Mouse (Mus musculus) heart, embryonic 14.5 days (tissue): ENCODE data around the gene Phldb2. TPM values are rescaled to one million over a fixed set of nuclear protein-coding genes. Genes with fewer than 3 reads are reported as not detected.

Experiments used
- ATAC-seq: fragments of 200-750 bp; cut with Nextera tagmentation; 2 replicates; pipeline ENCODE4 v1.8.0; 2017; ENCODE audit warnings: low read depth, moderate TSS enrichment; ENCODE audit not compliant: insufficient number of reproducible peaks, insufficient read depth, low FRiP score
- H3K27ac ChIP-seq, 2 experiments: fragments of 200-500 bp in 1 of 2; fragments of 300-500 bp in 1 of 2; sonication (generic) in 1 of 2; replicated peaks in 1 of 2; 2 replicates each; pipeline ENCODE4 v1.5.1; 2012 to 2014; ENCODE audit warnings: low read depth in 2 of 2, low read length in 2 of 2, control low read depth in 1 of 2, mild to moderate bottlenecking in 1 of 2, mixed read lengths in 1 of 2; ENCODE audit not compliant: control insufficient read depth in 1 of 2, insufficient read depth in 1 of 2
- H3K27me3 ChIP-seq: fragments of 300-500 bp; sonication (generic); 2 replicates; pipeline ENCODE4 v1.6.1; 2014; ENCODE audit warnings: mild to moderate bottlenecking, low read length, control low read depth; ENCODE audit not compliant: control insufficient read depth, insufficient read depth
- H3K36me3 ChIP-seq: fragments of 300-500 bp; sonication (generic); 2 replicates; pipeline ENCODE4 v1.6.1; 2014; ENCODE audit warnings: mild to moderate bottlenecking, control low read depth, low read length, mixed read lengths; ENCODE audit not compliant: control insufficient read depth, insufficient read depth
- H3K4me1 ChIP-seq, 2 experiments: fragments of 200-500 bp in 1 of 2; fragments of 300-500 bp in 1 of 2; sonication (generic) in 1 of 2; 2 replicates each; pipeline ENCODE4 v1.6.1; 2012 to 2014; ENCODE audit warnings: low read length in 2 of 2, control low read depth in 1 of 2, mixed read lengths in 1 of 2; ENCODE audit not compliant: control insufficient read depth in 2 of 2, insufficient read depth in 2 of 2
- H3K4me2 ChIP-seq: fragments of 300-500 bp; sonication (generic); 2 replicates; pipeline ENCODE4 v1.6.1; 2014; ENCODE audit warnings: mild to moderate bottlenecking, low read length
- H3K4me3 ChIP-seq, 2 experiments: fragments of 200-500 bp in 1 of 2; fragments of 300-500 bp in 1 of 2; sonication (generic) in 1 of 2; 2 replicates each; pipeline ENCODE4 v1.5.1; 2012 to 2014; ENCODE audit warnings: low read length in 2 of 2, mild to moderate bottlenecking in 2 of 2, control low read depth in 1 of 2, low read depth in 1 of 2, moderate library complexity in 1 of 2; ENCODE audit not compliant: control insufficient read depth in 1 of 2, insufficient read depth in 1 of 2
- H3K9ac ChIP-seq: fragments of 300-500 bp; sonication (generic); 2 replicates; pipeline ENCODE4 v1.6.1; 2014; ENCODE audit warnings: mild to moderate bottlenecking, low read length
- H3K9me3 ChIP-seq: fragments of 300-500 bp; sonication (generic); 2 replicates; pipeline ENCODE4 v1.6.1; 2016; ENCODE audit warnings: low read length, control low read depth; ENCODE audit not compliant: control insufficient read depth
- WGBS: fragments of 180-500 bp; shearing (Covaris S2); extraction: QIAGEN DNeasy Blood & Tissue Kit; methylation state at CpG from one replicate; pipeline ENCODE4 v1.1.7; 2014; 5-methylcytosine and 5-hydroxymethylcytosine counted together
- polyA plus RNA-seq: library from polyadenylated mRNA; unstranded; fragments of >200 nt; fragmentation: Nextera tagmentation; extraction: Ambion mirVana; gene quantifications from 2 replicates; pipeline ENCODE4 v1.2.1, GENCODE M21; 2014

The Phldb2 gene
- polyA plus RNA-seq, 1 experiment from 2014 or later: 42.9 TPM

DNA sequence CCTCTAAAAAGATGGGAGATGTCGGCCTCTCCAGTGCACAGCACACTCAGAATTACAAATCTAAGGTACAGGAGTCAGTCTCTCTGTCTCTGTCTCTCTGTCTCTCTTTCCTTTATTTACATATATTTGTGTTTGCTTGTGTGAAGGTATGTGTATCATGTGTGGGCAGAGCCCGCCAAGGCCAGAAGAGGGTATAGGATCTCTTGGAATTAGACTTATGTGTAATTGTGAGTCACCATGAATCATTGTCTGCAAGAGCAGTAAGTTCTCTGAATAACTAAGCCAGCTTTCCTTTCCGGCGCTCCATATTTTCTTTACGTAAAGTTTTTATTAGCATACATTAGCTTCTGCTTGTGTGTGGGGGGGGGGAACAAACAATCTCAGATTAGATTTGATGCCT lies 7.7 kb downstream of the Phldb2 start:
- no peaks in the 10 kb centered on the region; a peak in 1 of 4 replicates for H3K4me1 ChIP-seq
- no peak for ATAC-seq
- no peak overlapping the region for H3K27ac ChIP-seq
- H3K27me3 ChIP-seq: no peaks in the 10 kb centered on the region
- H3K4me3 ChIP-seq: no peak overlapping the region
- H3K9me3 ChIP-seq: no peaks in the 10 kb centered on the region
- no peaks in the 10 kb centered on the region for H3K36me3 ChIP-seq
- no peak overlapping the region for H3K9ac ChIP-seq
- H3K4me2 ChIP-seq: no peak overlapping the region
- WGBS: 83% methylated on average over 5 of the region's 5 CpGs

DNA sequence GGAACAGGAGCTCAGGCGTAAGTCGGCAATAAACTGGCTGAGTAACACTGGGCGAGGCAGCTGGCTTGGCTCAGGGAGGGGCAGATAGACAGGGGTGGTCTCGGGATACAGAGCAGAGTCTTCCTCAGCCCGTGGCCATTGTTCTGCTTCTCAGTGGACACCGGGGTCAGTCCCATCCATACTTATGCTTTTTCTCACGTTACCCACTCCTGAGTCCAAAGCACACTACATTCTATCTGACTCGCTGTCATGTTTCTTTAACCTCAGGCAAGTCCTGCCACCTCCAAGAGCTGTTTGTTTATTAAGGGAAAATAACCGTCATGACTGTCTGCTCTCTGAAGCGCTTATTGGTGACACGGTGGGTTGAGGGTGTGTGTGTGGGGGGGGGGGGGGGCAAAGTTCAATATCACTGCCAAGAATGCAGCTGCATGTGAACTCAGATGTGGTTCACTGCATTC lies 8.2 kb downstream of the Phldb2 start:
- Histone ChIP-seq H3K27me3 (no peaks in the 10 kb centered on the region), H3K9ac (no peak overlapping the region), H3K9me3 (no peaks in the 10 kb centered on the region), H3K4me2 (no peak overlapping the region), H3K36me3 (no peaks in the 10 kb centered on the region), H3K27ac (no peak overlapping the region), H3K4me1 (no peaks in the 10 kb centered on the region; a peak in 1 of 4 replicates), H3K4me3 (no peak overlapping the region)
- no peak for ATAC-seq
- WGBS: 58% methylated on average over 11 of the region's 11 CpGs

DNA sequence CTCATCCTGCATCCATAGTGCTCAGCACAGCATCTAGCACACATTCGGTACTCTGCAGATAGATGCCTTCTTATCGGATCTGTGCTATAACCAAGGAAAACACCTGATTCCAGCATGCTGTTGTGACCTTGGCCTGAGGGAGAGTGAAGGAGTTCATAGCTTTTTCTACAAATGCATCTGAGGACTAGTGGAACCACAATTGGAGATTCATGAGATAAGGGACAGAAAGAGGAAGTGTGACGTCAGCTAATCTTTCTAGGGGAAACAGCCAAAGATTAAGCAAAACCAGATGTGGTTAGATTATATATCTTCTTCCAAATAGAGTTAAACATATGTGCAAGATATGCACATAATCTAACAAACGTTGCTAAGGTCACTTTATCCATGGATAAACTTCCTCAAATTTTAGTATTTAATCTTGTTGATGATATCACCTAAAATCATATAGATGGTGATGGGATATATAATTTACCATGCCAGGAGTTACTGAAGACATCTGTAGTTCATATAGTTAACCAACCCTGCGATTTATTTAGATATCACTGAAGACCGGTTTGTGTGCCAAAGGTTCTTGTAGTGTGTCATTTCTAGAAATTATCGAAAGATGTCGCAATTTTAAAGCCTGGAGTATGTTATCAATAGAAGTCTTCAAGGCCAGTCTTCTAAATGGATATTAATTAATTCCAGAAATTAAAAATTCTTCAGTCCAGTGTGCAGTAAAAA lies 11.1 kb downstream of the Phldb2 start:
- H3K4me2 ChIP-seq: no peak overlapping the region
- no peak for ATAC-seq

DNA sequence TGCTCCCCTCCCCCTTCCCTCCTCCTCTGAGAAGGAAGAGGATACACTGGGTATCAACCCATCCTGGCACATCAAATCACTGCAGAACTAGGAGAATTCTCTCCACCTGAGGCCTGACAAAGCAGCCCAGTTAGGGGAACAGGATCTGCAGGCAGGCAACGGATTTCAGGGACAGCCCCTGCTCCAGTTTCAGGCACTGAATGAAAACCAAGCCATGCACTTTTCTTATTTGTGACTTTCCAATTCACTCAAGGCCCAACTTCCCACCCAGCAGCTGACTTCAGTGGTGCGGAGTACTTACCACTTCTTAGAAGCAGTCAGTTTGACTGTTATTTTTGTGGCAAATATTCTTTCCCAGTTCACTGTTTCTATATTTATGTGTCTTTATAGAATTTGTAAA lies 12.7 kb downstream of the Phldb2 start:
- no peaks in the 10 kb centered on the region for H3K36me3 ChIP-seq
- no peaks in the 10 kb centered on the region for H3K27me3 ChIP-seq
- H3K9me3 ChIP-seq: peaks cover 6% of the 10 kb centered on the region
- ATAC-seq: no peak
- 82% methylated on average over 2 of the region's 2 CpGs for WGBS
- H3K4me3 ChIP-seq: no peak overlapping the region
- no peak overlapping the region for H3K27ac ChIP-seq
- no peaks in the 10 kb centered on the region; a peak in 1 of 4 replicates for H3K4me1 ChIP-seq
- H3K9ac ChIP-seq: no peak overlapping the region
- no peak overlapping the region for H3K4me2 ChIP-seq

More for the DNA sequence above, 11.1 kb downstream of the Phldb2 start:
- Histone ChIP-seq H3K9ac (no peak overlapping the region), H3K36me3 (no peaks in the 10 kb centered on the region), H3K4me3 (no peak overlapping the region), H3K27me3 (no peaks in the 10 kb centered on the region), H3K27ac (no peak overlapping the region), H3K9me3 (peaks cover 6% of the 10 kb centered on the region), H3K4me1 (no peaks in the 10 kb centered on the region; a peak in 1 of 4 replicates)
- 73% methylated on average over 8 of the region's 8 CpGs for WGBS

DNA sequence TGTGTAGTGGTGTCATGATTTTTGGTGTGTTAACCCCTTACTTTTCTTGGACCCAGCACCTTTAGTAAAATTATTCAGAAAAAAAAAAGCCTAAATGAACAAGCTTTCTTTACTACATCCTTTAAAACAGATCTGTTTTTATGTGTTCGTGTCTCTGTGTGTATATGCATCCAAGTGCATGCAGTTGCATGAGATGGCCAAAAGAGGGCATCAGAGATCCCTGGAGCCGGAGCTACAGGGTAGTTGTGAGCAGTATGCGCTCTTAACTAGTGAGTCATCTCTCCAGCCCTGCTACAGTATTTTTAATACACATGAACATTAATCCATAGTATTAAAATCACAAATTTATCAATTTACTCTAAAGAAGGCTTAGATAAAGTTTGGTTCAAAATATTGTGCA lies 14.0 kb downstream of the Phldb2 start:
- no peaks in the 10 kb centered on the region for H3K27me3 ChIP-seq
- no peak overlapping the region for H3K4me2 ChIP-seq
- peaks cover 6% of the 10 kb centered on the region for H3K9me3 ChIP-seq
- no peaks in the 10 kb centered on the region for H3K36me3 ChIP-seq
- H3K4me3 ChIP-seq: no peak overlapping the region
- no peak overlapping the region for H3K9ac ChIP-seq
- no peaks in the 10 kb centered on the region for H3K4me1 ChIP-seq
- 92% methylated on average over 3 of the region's 3 CpGs for WGBS
- no peak for ATAC-seq
- H3K27ac ChIP-seq: no peak overlapping the region

DNA sequence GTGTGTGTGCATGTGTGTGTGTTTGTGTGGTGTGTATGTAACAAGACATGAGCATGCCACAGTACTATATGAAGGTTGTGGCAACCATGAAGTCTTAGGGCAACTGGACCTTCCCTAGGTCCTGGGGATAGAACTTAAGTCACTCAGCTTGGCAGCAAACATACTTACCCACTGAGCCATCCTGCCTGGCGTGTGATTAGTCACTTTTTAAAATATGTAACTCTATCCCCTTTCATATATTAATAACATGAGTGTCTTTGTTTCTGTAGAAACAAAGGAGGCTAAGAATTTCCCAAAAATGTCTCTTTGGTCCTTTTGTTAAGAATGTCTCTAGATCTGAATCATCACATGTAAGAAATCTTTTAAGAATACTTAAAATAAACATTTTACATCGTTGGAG lies 16.0 kb downstream of the Phldb2 start:
- no peak overlapping the region for H3K27ac ChIP-seq
- no peaks in the 10 kb centered on the region for H3K27me3 ChIP-seq
- no peak for ATAC-seq
- H3K4me3 ChIP-seq: no peak overlapping the region
- peaks cover 6% of the 10 kb centered on the region for H3K9me3 ChIP-seq
- WGBS: 61% methylated on average over 2 of the region's 2 CpGs
- H3K36me3 ChIP-seq: no peaks in the 10 kb centered on the region
- no peak overlapping the region for H3K4me2 ChIP-seq
- no peaks in the 10 kb centered on the region; a peak in 1 of 4 replicates for H3K4me1 ChIP-seq
- H3K9ac ChIP-seq: no peak overlapping the region

DNA sequence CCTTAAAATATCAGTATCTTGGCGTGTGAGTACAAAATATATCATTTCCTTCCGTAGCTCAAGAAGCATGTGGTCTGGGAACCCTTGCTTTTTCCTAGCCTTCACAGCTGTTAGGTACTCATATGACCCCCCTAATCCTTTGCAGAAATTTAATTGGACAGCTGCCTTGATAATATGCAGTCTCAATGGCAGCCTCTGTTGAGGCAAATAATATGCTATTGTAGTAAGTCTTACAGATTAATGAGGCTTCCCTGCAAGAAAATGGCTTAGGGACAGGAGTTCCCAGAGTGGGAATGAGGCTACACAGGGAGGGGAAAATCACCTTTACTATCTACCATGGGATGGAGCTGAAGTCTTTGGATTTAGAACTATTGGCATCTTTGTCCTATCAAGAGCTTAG lies 16.9 kb downstream of the Phldb2 start:
- Histone ChIP-seq H3K9me3 (peaks cover 6% of the 10 kb centered on the region), H3K9ac (no peak overlapping the region), H3K4me2 (no peak overlapping the region), H3K27me3 (no peaks in the 10 kb centered on the region), H3K4me1 (no peaks in the 10 kb centered on the region; a peak in 1 of 4 replicates), H3K4me3 (no peak overlapping the region), H3K36me3 (no peaks in the 10 kb centered on the region), H3K27ac (no peak overlapping the region; a peak in 1 of 4 replicates)
- WGBS: 74% methylated on average over 2 of the region's 2 CpGs
- no peak for ATAC-seq
